Mouse (Mus musculus) ovary, adult 18-20 months (tissue): ENCODE measurements around the gene Gm20708.
"Not testable (repeated sequence)": the region's sequence is repeated elsewhere in the genome, so short reads cannot be mapped to it uniquely, and the experiment has no call there.

Experiments used
- DNase-seq: peaks from one replicate; pipeline ENCODE4 v3.0.0; 2022; ENCODE audit warnings: low spot score, mixed read lengths

The Gm20708 gene

DNA sequence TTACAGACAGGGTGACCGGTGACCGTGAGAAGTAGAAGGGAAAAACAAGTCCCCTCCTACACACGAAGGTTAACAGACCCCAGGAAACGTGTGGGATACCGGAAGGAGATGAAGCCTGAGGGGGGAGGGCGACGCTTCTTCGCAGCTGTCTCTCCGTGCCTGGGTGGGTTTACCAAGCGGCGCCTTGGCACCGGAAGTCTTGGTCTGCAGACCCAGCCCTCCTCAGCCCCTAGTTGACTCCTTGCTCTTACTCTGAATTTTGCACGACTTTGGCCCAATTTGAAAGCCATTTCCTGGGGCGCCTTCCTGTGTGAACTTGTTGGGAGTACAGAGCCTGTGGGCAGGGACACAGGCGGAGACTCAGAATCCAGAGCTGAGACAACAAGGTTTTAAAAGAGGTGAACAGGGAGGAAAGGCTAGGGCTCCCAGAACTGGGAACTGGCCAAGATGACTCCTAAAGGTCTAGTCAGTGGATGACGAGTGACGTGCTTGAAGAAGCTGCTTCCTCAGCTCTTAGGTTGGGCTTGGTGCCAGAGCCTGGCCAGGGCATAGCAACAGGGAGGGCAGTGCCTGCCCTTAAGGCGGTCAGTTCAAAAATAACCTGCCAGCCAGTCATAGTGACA is 28.2 kb upstream of the Gm20708 start:
- DNase-seq = peak; percentile 63

DNA sequence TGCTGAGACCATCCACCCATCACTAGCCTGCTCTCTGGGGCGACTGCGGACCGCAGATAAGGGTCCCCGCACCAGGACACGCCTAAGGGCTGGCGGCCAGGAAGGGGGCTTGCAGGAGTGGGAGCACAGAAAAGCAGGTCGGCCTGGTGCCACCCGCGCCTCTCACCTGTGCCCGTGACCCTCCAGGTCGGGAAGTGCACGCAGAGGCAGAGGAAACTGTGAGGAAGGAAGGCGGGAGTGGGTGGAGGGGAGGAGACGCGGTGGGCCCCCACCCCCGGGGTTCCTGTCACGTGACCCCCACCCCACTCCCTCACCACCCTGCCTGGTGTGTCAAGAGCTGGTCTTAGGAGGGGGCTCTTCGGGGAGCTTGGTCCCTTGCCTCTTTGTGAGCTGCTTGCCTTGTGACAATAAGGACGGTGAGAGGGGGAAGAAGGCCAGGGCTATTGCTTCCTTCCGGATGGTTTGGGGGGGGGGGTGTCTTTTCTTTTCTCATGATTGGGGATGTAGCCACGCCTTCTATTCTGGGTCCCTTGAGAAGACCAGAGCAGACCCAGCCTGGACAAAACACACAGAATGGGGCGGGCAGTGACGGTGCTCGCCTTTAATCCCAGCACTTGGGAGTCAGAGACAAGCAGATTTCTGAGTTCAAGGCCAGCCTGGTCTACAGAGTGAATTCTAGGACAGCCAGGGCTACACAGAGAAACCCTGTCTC is 27.3 kb upstream of the Gm20708 start, which contains the start of the genes Tmc8 and Tmc6:
Gene Tmc8, plus strand, starts transcription at position 84 of the 712 bp plus-strand sequence.
Gene Tmc6, minus strand, starts transcription at position 206 of the 712 bp plus-strand sequence.
- no peak for DNase-seq

DNA sequence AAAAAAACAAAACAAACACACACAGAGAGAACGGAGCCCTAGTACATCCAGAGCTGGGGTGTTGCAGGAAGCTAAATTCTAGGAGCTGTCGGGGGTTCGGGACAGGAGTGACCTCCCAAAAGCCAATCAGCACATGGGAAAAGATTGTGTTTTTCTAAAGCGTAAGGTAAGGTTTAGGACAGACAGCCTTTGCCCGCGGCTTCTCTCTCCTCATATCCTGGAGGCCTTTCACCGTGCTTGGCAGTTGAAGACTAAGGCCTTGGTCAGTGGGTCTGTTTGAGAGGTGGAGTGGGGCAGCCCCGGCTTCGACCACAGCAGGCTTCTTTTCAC is 26.8 kb upstream of the Gm20708 start:
- no peak for DNase-seq

GRCm38 (mm10) chr11:117783089-117783488 is 26.4 kb upstream of the Gm20708 start:
- no peak for DNase-seq

GRCm38 (mm10) chr11:117783683-117784309 is 25.7 kb upstream of the Gm20708 start:
- DNase-seq = no peak

DNA sequence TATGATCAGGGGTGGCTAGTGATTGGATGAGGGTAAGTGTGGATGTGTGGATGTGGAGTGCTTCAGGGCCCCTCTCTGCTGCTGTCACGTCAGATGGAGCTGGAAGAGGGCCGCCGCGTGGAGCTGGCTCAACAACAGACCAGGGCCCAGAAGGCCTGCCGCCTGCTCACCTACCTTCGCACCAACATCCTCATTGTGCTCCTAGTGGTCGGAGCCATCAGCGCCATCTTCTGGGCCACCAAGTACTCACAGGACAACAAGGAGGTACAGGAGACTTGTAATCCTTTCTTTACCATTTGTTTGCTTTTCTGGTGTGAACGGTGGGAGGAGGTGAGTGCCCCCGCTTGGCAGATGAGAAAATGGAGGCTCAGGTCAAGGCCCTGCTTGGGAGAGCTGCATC is 23.2 kb upstream of the Gm20708 start:
- DNase-seq = no peak

- DNase-seq = not testable (repeated sequence)
Measured at GRCm38 (mm10) chr11:117788481-117788880, 21.0 kb upstream of the Gm20708 start.

DNA sequence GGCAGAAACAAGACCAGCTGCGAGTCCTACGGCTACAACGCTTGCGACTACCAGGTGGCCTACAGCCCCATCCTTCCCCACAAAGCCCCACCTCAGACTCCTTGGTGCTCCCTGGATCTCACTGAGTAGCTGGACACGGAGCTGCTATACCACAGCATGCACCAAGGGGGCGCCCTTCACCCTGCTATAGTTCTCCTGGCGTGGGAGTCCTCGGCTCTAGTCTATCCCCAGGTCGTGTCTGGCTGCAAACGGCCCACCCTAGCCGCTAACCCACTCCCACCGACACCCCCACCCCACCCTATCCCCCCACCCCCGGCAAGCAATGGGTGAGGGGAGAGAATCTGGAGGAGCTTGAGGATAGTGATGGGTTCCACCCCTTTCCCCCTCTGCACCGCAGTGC is 19.2 kb upstream of the Gm20708 start:
- no peak for DNase-seq

- no peak for DNase-seq
Measured at GRCm38 (mm10) chr11:117790703-117791440, 18.6 kb upstream of the Gm20708 start.

DNA sequence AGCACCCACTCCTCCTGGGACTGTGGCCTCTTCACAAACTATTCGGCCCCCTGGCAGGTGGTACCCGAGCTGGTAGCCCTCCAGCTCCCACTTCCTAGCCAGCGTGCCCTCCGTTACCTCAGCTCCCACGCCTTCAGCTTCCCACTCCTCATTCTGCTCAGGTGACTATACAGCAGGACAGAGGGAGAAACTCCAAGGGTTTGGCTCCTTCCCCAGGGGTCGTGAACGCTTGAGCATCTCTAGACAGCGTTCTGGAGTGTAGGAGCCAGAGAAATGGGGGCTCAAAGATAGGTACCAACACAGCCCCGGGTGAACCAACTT is 18.1 kb upstream of the Gm20708 start:
- no peak for DNase-seq

DNA sequence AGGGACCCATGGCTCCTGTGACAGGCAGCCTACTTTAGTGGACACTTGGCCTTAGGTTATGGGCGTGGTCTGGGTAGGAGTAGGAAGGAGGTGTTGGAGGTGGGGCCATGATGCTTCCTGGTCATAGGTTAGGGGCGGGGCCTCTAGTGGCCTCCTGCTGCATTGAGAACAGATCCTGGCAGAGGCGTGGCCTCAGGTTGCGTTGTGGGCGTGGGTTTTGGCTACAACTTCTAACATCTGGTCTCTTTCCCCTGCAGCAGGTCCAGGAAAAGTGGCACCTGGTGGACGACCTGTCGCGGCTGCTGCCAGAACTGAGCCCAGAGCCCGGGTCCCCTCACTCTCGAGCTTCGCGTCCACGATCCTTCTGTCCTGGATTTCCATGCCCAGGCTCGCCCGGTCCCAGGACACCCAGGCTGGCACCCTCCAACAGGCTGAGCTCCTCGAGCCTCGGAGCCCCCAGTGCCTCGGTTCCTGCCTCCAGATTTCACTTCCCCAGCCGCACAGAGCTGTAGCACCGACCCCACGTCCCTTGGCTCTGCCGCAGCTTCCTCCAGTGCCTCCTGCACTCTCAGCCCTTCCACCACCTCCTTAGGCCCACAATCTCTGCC is 17.1 kb upstream of the Gm20708 start:
- no peak for DNase-seq

GRCm38 (mm10) chr11:117794035-117794551 is 15.4 kb upstream of the Gm20708 start:
- no peak for DNase-seq

DNA sequence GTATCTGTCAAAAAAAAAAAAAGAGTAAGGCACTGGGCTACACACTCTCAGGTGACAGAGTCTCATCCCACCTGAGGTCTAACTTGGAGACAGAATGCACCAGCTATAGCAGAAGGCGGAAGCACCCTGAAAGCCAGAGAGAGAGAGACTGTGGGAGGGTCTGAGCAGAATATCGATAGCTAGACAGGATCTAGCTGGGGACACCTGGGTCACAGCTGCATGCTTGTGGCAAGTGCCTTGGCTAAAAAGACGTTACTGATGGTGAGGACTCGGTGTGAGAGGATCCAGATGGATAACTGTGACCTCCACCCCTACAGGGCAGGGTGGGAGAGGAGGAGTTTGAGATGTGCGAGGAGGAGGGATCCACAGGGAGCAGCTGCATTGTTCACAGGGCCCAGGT is 12.5 kb upstream of the Gm20708 start:
- no peak for DNase-seq

- no peak for DNase-seq
Measured at GRCm38 (mm10) chr11:117797511-117798159, 11.8 kb upstream of the Gm20708 start, which contains the start of gene 6030468B19Rik. 6030468B19Rik (plus strand) TSS chr11:117797660.

- DNase-seq = no peak
Measured at GRCm38 (mm10) chr11:117798160-117798541, 11.3 kb upstream of the Gm20708 start.

DNA sequence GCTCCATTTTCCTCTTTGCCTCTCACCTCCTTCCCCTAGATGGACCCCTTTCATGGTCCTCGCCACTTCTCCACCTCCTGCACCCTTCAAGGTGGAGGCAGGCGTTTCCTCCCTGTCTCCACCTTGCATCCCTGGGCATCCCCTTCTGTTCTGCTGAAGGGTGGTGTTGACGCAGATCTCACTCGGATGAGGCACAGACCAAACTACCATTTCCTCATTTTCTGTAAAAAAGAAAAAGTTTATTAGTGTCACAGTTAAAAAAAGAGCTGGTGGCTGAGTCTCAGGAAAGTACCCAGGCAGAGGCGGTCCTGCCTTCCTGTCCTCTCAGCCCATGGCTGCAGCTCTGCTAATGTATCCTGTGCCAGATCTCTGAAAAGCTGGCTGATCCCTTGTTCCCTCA is 10.3 kb upstream of the Gm20708 start:
- no peak for DNase-seq

- DNase-seq = no peak
Measured at GRCm38 (mm10) chr11:117800038-117800437, 9.4 kb upstream of the Gm20708 start.

DNA sequence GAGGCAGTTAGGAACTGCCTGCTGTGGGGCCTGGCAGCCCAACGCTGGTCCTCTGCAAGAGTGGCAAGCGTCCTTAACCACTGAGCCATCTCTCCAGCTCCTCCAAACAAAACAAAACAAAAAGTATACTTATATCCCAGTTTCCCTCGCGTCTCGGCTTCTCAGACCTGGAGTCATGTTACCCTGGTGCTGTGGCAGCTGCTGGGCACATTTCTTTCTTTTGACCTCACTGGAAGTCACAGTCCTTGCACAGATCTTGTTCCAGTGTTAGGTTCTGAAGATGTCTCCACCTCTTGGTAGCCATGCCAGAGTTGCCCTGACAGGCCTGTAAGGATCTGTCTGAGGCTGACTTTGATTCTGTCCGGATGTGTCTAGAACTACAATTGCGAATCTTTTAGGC is 7.8 kb upstream of the Gm20708 start:
- DNase-seq = no peak

GRCm38 (mm10) chr11:117803166-117803688 is 6.2 kb upstream of the Gm20708 start:
- no peak for DNase-seq

DNA sequence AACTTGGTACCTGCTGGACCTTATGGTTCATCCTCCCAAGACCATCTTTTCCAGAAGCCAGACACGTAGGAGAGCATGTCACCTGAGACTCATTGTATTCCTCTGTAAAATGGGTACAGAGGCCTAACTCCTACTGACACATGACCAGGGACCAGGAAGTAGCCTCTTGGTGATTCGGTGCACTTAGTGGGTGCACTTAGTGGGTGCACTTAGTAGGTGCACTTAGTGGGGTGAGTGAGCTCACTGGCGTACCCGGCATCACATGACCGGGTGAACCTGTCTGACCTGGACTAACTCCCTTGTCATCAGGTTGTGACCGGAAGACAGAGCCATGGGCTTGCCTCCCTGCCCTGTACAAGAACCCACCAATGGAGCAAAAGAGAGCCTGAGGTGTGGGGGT is 2.7 kb upstream of the Gm20708 start:
- no peak for DNase-seq

GRCm38 (mm10) chr11:117810401-117811046 is 1.1 kb downstream of the Gm20708 start:
- peak; percentile 80 for DNase-seq
